Mouse (Mus musculus): ENCODE measurements around the gene Scgn.

DNA sequence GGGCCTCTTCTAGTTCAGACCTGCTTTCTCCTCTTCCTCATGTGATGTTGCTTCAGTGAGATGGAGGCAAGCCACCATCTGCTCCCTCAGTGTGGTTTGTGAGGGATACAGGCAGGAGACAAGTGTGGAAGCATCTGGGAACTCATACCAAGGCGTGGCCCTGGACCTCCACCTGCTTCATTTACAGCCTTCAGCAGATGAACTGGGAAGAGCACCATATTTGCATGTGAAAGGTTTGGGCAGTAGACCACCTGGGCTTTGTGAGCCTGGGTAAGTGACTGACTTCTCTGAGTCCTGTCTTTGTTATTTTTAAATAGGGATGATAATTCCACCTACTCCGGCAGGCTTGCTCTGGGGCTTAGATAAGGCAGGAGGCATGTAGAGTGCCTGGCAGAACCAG lies 10.8 kb upstream of the Scgn start:
- TF ChIP-seq TAL1 (conservative IDR thresholded peaks at IDR 0.05; ENCODE audit: low read depth, low read length) (no peak), CTCF (IDR thresholded peaks at IDR 0.05; ENCODE audit: low read depth, low read length) (no peak)
